Mouse (Mus musculus): ENCODE measurements around the gene Prdm5.
A peak's percentile ranks its signal among the peaks of the same experiment; 100 is the strongest.

Prdm5 gene

DNA sequence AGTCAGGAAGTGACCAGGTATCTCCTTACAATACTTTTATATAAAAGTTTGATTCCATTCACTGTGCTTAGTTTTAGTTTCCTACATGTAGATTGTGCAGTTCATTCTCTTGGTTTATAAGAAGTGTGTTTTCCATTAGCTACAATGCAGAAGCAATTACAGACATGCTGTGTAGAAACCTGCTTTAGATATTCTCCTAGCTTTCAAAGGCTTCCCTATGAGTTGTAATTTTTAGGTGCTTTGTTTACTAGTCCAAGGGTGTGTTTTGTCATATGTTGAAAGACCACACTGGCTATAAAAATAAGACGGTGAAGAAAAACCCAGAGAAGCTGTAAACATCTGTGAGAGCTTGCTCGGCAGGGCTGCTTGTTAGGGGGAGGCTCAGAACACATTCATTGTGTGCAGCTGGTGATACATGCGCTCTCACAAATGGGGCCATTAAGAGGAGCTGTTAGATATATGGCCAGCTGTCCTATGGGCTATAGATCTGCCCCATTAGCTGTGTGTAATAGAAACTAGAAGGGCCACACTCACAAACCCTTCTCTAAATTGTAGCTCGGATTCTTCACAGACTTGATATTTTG is 144.8 kb downstream of the Prdm5 start:
- Histone ChIP-seq H3K4me3 (replicated peaks; ENCODE audit: low read length) (no peak overlapping the region), H3K9me3 (ENCODE audit: low read length) (no peaks in the 10 kb centered on the region), H3K36me3 (ENCODE audit: insufficient read depth, low read length) (peaks cover 48% of the 10 kb centered on the region), H3K27me3 (ENCODE audit: insufficient read depth, low read length) (no peaks in the 10 kb centered on the region), H3K4me1 (replicated peaks; ENCODE audit: low read depth, low read length) (no peaks in the 10 kb centered on the region)
- no peak for TF ChIP-seq CTCF (conservative IDR thresholded peaks at IDR 0.05; ENCODE audit: low read length)
- no peak for TF ChIP-seq POU5F1 (IDR thresholded peaks at IDR 0.05; ENCODE audit: borderline replicate concordance, low read length)
- no peak for TF ChIP-seq NANOG (IDR thresholded peaks at IDR 0.05; ENCODE audit: borderline replicate concordance, low read length)

DNA sequence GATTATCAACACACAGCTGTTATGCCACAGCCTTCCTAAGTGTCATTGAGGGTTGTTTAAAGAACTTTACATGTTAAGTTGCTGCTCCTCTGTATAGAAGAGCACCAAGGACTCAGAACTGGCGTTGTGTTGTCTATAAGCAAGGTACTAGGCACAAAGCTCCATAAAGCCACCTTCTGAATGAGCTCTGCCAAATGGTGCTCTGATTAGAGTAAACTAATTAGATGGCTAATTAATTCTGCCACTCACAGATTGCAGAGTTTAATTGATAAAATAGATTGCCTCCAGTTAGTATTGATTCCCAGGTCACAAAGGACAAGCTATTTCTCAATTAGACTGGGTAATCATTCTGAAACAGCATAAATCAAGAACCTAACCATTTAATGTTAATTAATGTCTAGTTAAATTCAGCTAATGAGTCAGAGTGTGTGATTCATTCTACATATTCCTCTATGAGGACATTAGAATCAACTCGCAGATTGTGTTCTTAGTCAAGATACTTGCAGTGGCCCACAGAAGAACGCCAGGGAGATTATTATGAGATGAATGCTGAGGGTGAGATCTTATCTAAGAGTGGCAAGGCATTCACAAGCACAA is 147.0 kb downstream of the Prdm5 start:
- H3K36me3 ChIP-seq (ENCODE audit: insufficient read depth, low read length) = peaks cover 54% of the 10 kb centered on the region
- H3K4me1 ChIP-seq (replicated peaks; ENCODE audit: low read depth, low read length) = no peaks in the 10 kb centered on the region
- TF ChIP-seq POU5F1 (IDR thresholded peaks at IDR 0.05; ENCODE audit: borderline replicate concordance, low read length) = no peak
- no peak for TF ChIP-seq NANOG (IDR thresholded peaks at IDR 0.05; ENCODE audit: borderline replicate concordance, low read length)
- no peak for TF ChIP-seq CTCF (conservative IDR thresholded peaks at IDR 0.05; ENCODE audit: low read length)
- no peak overlapping the region for H3K4me3 ChIP-seq (replicated peaks; ENCODE audit: low read length)
- no peaks in the 10 kb centered on the region for H3K9me3 ChIP-seq (ENCODE audit: low read length)
- H3K27me3 ChIP-seq (ENCODE audit: insufficient read depth, low read length) = no peaks in the 10 kb centered on the region

DNA sequence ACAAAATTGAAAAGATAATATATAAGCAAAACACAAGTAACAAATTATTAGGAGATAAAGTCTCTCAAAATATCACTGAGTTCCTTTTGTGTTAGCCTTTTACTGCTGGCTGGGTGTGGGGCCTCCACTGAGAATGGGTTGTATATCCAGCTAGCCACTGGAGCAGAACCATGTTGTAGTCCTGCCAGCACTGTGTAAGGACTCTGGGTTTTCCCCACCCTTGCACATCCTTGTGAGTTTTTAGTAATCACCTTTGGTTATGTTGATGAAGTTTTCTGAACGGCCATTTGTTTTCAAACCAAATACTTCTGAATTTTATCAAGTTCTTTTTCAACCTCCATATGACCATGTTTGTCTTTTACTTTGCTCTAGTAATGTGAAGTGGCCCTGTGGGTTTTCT is 151.7 kb downstream of the Prdm5 start:
- H3K4me3 ChIP-seq (replicated peaks; ENCODE audit: low read length) = no peak overlapping the region
- H3K4me1 ChIP-seq (replicated peaks; ENCODE audit: low read depth, low read length) = peaks cover 27% of the 10 kb centered on the region
- TF ChIP-seq POU5F1 (IDR thresholded peaks at IDR 0.05; ENCODE audit: borderline replicate concordance, low read length) (no peak), NANOG (IDR thresholded peaks at IDR 0.05; ENCODE audit: borderline replicate concordance, low read length) (no peak), CTCF (conservative IDR thresholded peaks at IDR 0.05; ENCODE audit: low read length) (no peak)
- no peaks in the 10 kb centered on the region for H3K9me3 ChIP-seq (ENCODE audit: low read length)
- peaks cover 53% of the 10 kb centered on the region for H3K36me3 ChIP-seq (ENCODE audit: insufficient read depth, low read length)
- peaks cover 9% of the 10 kb centered on the region; the same call in 1 of the 2 replicates for H3K27me3 ChIP-seq (ENCODE audit: insufficient read depth, low read length)

DNA sequence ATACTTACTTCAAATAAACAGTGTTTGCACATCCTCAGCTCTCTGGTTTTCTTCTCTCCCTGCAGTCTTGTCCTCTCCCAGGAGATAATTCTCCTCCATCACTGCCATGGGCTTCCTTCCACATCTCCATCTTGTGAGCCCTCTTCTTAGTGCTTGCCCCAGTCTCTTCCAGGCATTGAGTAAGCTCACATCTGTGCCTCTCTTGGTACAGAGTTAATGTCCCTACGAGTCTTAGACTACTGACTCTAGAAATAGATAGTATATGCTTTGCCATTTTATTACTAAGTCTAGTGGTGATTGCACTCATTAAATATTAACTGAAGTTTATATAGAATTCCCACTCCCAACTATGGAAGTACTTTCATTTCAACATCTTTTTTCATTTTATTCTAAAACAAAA is 154.0 kb downstream of the Prdm5 start:
- peaks cover 9% of the 10 kb centered on the region; the same call in 1 of the 2 replicates for H3K27me3 ChIP-seq (ENCODE audit: insufficient read depth, low read length)
- no peaks in the 10 kb centered on the region for H3K9me3 ChIP-seq (ENCODE audit: low read length)
- H3K4me1 ChIP-seq (replicated peaks; ENCODE audit: low read depth, low read length) = peaks cover 27% of the 10 kb centered on the region
- TF ChIP-seq NANOG (IDR thresholded peaks at IDR 0.05; ENCODE audit: borderline replicate concordance, low read length) = no peak
- H3K4me3 ChIP-seq (replicated peaks; ENCODE audit: low read length) = no peak overlapping the region
- H3K36me3 ChIP-seq (ENCODE audit: insufficient read depth, low read length) = peaks cover 49% of the 10 kb centered on the region

DNA sequence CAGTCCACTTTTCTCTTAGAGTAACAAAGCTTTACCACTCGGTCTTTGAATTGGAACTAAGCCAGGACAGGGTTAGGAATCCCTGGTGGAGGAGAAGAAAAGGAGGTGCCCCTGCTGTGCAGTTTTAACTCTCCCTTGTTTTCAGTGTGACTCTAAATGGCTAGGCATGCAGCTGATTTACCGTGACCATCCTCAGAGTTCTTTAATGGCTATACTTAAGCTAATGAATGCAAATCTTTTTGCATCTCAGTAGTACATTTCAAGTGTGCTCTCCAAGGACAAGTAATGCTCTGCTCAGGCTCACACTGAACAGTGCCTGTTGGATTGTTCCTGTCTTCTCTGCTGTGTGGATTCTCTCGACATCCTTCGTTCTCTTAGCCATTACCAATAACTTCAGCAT is 154.4 kb downstream of the Prdm5 start:
- H3K36me3 ChIP-seq (ENCODE audit: insufficient read depth, low read length) = peaks cover 46% of the 10 kb centered on the region
- peaks cover 27% of the 10 kb centered on the region for H3K4me1 ChIP-seq (replicated peaks; ENCODE audit: low read depth, low read length)
- peaks cover 9% of the 10 kb centered on the region; the same call in 1 of the 2 replicates for H3K27me3 ChIP-seq (ENCODE audit: insufficient read depth, low read length)
- TF ChIP-seq POU5F1 (IDR thresholded peaks at IDR 0.05; ENCODE audit: borderline replicate concordance, low read length) (peak; percentile 17; the same call in 1 of the 2 replicates), NANOG (IDR thresholded peaks at IDR 0.05; ENCODE audit: borderline replicate concordance, low read length) (peak; percentile 98), CTCF (conservative IDR thresholded peaks at IDR 0.05; ENCODE audit: low read length) (no peak)
- H3K9me3 ChIP-seq (ENCODE audit: low read length) = no peaks in the 10 kb centered on the region
- no peak overlapping the region for H3K4me3 ChIP-seq (replicated peaks; ENCODE audit: low read length)

DNA sequence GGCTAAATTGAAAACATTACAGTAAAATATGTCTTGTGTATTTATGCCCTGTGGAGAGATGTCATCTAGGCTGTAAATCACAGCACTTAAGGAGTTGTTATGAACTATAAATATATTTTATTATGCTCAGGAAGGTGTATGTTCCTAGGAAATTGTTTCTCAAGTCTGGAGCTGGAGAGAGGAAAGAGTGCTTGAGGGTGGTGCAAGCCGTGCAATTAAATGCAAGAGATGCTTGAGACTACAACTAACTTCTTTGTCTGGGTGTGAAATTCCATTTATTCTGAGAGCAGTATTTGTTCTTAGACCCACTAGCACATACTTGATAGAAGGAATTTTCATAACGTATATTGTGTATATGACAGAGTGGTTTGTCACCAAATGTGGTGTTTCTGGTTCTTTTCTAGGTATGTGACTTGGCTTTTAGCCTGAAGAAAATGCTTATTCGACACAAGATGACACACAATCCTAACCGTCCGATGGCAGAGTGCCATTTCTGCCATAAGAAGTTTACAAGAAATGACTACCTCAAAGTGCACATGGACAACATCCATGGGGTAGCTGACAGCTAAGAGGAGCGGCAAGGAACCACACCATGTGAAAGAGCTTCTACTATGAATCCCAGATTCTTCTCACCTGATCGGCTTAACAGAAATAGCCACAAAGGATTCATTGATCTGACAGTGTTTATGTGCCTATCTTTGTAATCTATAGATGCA is 156.9 kb downstream of the Prdm5 start:
- H3K27me3 ChIP-seq (ENCODE audit: insufficient read depth, low read length) = peaks cover 9% of the 10 kb centered on the region; the same call in 1 of the 2 replicates
- no peak for TF ChIP-seq CTCF (conservative IDR thresholded peaks at IDR 0.05; ENCODE audit: low read length)
- TF ChIP-seq POU5F1 (IDR thresholded peaks at IDR 0.05; ENCODE audit: borderline replicate concordance, low read length) = no peak
- no peak for TF ChIP-seq NANOG (IDR thresholded peaks at IDR 0.05; ENCODE audit: borderline replicate concordance, low read length)
- no peak overlapping the region for H3K4me3 ChIP-seq (replicated peaks; ENCODE audit: low read length)
- H3K36me3 ChIP-seq (ENCODE audit: insufficient read depth, low read length) = peaks cover 33% of the 10 kb centered on the region
- peaks cover 27% of the 10 kb centered on the region for H3K4me1 ChIP-seq (replicated peaks; ENCODE audit: low read depth, low read length)
- no peaks in the 10 kb centered on the region for H3K9me3 ChIP-seq (ENCODE audit: low read length)

DNA sequence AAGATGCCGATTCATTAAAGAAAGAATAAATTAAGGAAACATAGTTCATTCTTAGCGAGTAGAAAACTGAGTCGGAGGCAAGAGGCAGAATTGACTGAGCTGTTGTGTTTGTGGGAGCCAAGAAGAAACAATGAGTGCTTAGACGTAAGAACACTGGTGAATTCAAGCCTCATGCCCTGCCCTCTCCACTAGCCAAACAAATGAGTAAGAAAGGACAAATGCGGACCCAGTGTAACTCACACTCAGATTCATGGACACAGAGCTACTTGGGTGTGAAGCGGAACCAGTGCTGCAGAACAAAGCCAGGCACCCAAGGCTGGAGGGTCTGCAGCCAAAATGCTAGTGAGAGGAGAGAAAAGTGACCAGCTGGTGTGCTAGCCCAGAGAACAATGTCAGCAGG is 171.7 kb downstream of the Prdm5 start:
- Histone ChIP-seq H3K4me1 (replicated peaks; ENCODE audit: low read depth, low read length) (no peaks in the 10 kb centered on the region), H3K27me3 (ENCODE audit: insufficient read depth, low read length) (no peaks in the 10 kb centered on the region; the same call in 1 of the 2 replicates), H3K36me3 (ENCODE audit: insufficient read depth, low read length) (no peaks in the 10 kb centered on the region), H3K4me3 (replicated peaks; ENCODE audit: low read length) (no peak overlapping the region), H3K9me3 (ENCODE audit: low read length) (peaks cover 3% of the 10 kb centered on the region; the same call in 1 of the 2 replicates)
- TF ChIP-seq CTCF (conservative IDR thresholded peaks at IDR 0.05; ENCODE audit: low read length) (no peak), NANOG (IDR thresholded peaks at IDR 0.05; ENCODE audit: borderline replicate concordance, low read length) (no peak), POU5F1 (IDR thresholded peaks at IDR 0.05; ENCODE audit: borderline replicate concordance, low read length) (no peak)

DNA sequence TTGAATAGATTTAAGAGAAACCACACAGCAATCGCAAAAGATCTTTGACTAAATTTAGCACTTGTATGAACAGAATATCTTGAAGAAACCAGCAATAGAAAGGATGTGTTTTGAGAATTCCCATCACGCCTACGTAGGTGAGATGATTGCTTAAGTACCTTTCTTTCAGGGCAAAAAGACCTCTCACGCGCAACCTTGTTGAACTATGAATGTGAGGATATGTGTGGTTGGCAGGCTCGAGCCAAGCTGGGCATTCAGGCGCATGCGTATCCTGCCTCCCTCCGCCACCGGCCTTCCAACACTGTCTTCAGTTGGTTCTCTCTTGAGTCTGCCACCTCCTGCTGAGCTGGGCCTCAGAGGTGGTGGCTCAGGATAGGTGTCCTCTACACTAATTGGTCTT is 173.5 kb downstream of the Prdm5 start, which contains the start of gene 4930544G11Rik:
4930544G11Rik (plus strand) TSS at position 301 of the 400 bp plus-strand sequence.
- Histone ChIP-seq H3K4me3 (replicated peaks; ENCODE audit: low read length) (no peak within 1 kb of the TSS), H3K27me3 (ENCODE audit: insufficient read depth, low read length) (no peaks in the 10 kb centered on the region; the same call in 1 of the 2 replicates), H3K4me1 (replicated peaks; ENCODE audit: low read depth, low read length) (no peaks in the 10 kb centered on the region), H3K36me3 (ENCODE audit: insufficient read depth, low read length) (no peaks in the 10 kb centered on the region), H3K9me3 (ENCODE audit: low read length) (peaks cover 3% of the 10 kb centered on the region; the same call in 1 of the 2 replicates)
- TF ChIP-seq POU5F1 (IDR thresholded peaks at IDR 0.05; ENCODE audit: borderline replicate concordance, low read length) (no peak), NANOG (IDR thresholded peaks at IDR 0.05; ENCODE audit: borderline replicate concordance, low read length) (no peak), CTCF (conservative IDR thresholded peaks at IDR 0.05; ENCODE audit: low read length) (no peak)
